Mouse (Mus musculus) kidney, postnatal 25 days (tissue): Measurements from ENCODE around the gene Prrx1.

Source experiments
- DNase-seq, 2 experiments: peaks; one replicate each; pipeline ENCODE4 v3.0.0; 2021; ENCODE audit warnings: mixed read lengths in 2 of 2

Prrx1 gene

DNA sequence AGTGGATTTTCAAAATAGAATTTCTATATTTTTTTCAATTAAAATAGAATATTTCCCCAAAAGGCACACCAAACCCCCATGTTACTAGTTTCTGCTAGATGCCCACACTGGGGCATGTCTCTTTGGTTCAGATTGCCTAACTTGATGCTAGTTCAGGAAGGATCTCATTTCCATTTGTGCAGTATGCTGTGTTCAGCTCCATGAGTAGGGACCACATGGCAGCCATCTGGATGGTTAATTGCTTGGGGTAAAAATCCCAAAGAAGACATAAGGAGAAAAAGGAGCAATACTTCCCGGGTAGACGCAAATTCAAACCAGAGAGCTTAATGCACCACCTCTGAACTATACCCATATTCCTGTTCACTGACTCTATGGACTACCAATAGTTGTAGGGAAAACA is 57.6 kb downstream of the Prrx1 start:
- DNase-seq = no peak

DNA sequence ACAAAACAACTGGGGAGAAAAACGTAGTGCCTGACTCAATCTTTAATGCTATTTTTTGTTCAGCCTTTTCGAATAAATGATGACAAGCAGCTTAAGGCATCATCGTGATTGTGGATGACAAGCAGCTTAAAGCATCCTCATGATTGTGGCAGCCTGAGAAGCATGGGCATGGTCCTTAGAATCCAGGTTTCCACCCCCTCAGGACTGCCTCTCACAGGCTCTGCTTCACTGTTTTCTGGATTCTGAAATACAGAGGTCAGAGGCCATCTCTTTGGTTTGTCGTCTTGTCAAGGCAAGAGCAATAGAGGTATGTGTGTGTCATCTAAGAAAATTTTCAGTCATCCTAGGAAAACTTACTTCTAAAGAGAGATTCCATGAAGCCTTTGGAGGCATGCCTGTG is 60.7 kb downstream of the Prrx1 start:
- no peak for DNase-seq

DNA sequence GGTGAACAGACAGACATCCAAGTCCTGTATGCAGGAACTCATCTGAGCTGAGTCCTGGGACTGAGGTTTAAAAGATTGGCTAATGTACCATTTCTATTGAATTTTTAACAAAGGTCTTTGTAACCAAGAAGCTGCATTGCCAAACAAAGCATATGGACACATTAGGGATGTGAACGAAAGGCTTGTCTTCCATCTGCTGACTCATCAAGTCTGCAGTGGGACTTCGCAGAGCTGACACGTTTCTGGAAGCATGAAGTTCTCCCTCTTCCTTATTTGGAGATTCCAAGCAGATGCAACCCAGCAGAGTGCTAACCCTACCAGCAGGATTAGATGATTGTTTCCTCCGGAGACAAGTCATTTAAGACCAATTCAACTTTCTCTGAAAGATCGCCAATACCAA is 61.2 kb downstream of the Prrx1 start:
- DNase-seq = no peak

DNA sequence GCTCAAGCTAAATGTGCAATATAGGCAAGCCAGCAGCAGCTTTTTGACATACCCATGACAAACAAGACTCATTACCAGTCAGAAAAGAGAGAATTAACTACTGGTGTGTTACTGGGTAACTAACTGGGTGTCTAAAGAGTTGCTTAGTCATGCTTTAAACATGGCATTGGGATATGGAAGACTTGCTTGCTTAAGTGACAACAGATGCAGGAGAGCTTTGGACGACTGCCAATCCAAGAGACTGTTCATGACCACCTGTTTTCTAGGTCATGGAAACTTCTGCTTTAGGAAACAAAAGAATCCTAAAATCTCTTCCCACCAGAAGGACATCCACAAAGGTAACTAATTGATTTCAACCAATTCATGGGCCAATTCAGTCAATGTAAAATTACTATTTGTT is 61.7 kb downstream of the Prrx1 start:
- no peak for DNase-seq

DNA sequence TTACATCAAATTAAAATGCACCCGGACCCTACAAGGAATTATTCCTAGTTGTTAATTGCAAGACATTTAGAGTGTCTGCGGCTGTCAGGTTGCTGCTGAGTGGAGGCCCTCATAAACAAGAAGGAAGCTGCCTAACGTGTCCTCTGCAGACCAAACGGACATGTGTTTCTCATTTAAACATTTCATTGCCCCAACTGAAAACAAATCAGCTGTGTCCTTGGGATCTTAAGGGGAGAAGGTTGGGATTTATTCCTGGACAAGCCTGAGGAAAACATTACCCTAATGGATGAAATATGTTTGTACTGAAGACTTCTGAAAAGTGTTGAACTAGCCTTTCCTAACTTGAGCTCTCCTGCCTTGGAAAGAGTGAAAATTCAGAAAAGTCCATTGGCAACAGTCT is 74.6 kb downstream of the Prrx1 start:
- DNase-seq = no peak

DNA sequence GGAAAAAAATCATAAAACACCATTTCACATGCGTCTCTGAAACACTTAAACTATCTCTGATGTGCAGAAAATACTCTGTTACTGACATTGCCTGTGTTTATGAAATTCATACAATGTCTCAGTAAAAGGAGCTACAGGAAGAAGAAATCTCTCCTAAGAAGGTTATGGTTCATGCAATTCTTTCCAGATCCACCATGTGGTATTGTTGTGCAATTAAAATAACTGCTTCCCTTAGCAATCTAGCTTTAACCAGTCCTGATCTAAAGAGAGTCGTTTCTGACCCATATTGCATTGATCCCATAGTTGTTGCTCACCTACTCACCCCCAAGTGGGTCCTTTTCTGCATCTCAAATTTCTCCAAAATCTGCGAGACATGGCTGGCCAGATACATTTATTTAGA is 82.3 kb downstream of the Prrx1 start:
- DNase-seq = no peak

DNA sequence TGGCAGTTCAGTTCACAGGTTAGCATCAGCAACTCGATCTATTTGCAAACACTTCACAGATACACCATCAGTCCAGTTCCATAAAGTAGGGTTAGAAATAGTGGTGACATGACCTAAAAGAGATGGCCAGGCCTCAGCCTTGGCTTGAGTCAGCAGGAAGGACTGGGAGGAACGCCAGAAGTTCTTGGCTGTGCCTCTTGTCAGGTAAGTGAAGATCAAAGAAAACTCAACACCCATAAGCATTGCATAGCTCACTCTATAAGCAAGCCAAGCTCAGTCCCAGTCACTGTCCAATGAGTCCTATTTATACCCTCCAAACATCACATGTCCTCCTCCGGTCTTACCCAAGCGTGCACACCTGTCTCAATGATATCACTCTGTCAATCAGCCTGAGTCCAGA is 87.2 kb downstream of the Prrx1 start:
- DNase-seq = no peak

DNA sequence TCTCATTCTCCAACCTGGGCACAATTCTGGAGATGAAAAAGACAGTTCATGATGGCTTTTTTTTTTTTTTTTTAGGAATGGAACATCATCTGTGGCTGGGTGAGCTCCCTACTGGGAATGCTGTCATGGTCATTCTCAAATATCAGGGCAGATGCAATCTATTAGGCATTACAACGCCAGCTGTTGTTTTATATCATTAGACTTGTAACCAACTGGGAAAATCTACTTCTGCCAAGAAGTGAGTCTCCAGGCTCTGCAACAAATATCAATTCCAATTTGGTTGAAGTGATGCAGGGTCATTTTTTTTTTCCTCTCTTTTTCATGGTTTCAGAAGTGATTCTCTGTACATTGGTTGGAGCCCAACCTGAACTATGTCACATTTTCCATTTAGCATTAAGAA is 91.7 kb downstream of the Prrx1 start:
- DNase-seq = no peak

DNA sequence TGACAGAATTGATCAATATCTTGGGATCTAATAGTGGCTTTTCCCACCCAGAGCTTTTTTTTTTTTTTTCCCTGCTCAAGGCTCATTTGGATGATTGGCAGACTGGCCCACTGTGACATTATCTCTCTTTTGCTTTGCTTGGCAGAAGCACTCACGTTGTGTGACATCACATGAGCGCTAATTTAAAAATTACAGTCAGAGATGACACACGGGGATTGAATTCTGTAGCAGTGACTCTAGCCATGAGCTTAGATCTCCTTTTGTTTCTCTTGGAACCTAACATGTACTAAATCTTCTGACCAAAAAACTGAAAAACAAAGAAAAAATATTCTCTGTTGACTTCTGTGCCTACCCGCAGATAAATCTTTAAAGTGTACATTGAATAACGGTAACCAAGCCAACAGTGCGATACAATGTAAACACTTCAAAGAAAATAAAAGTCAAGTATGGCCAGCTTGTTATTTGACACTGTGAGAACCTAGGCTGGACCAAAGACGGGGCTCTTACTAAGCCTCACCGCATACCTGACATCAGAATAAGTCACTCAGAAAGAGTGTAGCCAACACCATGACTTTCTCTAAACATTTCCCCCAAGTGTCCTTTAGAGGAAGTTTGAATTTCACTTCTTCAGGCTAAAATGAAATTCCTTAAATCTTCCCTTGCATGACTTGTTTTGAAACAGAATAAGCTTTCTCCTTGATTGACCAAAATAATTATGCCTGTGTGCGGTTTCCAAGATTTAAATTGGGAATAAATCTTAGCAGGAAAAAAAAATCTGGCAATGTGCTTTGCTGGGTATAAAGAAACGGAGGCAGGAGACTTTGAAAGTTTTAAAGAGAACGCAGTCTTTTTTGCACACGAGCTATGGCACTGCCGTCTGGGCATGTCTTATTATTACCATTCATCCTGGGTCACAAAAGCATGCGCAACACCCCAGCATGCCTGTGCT is 104.3 kb downstream of the Prrx1 start:
- no peak for DNase-seq

DNA sequence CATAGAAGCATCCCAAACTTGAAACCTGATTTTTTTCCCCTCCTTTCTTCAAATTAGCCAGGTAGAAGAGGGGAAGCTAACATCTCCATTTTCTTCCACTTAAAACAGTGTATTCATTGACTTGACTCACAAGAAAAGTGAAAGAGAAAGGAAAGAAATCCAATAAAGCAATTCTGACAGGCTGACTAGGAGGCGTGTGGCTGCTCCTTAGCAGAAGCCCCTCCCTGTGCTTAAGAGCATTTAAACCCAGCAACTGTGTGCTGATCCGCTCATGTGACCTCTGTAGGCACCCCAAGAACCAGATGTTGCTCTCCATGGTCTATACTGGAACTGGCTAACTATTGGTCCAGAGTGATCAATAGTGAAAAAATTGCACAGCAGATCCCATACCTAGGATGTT is 114.7 kb downstream of the Prrx1 start:
- DNase-seq = no peak

DNA sequence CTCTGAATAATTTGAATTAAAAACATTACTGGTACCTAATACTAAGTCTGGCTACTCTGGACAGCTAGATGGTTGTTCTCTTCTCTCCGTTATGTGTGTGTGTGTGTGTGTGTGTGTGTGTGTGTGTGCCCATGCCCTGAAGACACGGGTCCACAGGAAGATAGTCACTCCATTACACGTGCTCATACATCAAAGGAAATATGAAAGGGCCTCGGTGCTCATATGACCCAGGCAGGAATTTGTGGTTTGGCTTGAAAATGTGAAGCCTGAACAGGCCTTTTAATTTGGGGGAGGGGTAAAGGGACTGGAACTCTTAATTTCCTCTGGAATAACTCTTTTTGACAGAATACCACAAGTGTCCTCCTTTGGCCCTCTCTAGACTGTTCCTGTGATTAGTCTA is 115.5 kb downstream of the Prrx1 start:
- no peak for DNase-seq
